Mouse (Mus musculus) kidney, postnatal 0 days (tissue): ENCODE results near the gene Mef2c. TPM values are rescaled to one million over a fixed set of nuclear protein-coding genes. Genes with fewer than 3 reads are reported as not detected.

Experiments used
- ATAC-seq: fragments of 200-750 bp; cut with Nextera tagmentation; replicated peaks from 2 replicates; pipeline ENCODE4 v1.8.0; 2017; ENCODE audit warnings: low read depth, moderate number of reproducible peaks, moderate TSS enrichment, moderate library complexity; ENCODE audit not compliant: low FRiP score
- DNase-seq: peaks from one replicate; pipeline ENCODE4 v3.0.0-alpha.2; 2016; ENCODE audit warnings: low spot score
- H3K27ac ChIP-seq: fragments of 300-500 bp; sonication (generic); 2 replicates; pipeline ENCODE4 v1.5.1; 2014; ENCODE audit warnings: mild to moderate bottlenecking
- H3K27me3 ChIP-seq: fragments of 300-500 bp; sonication (generic); 2 replicates; pipeline ENCODE4 v1.6.1; 2014; ENCODE audit warnings: low read length, mixed read lengths; ENCODE audit not compliant: insufficient read depth
- H3K36me3 ChIP-seq: fragments of 300-500 bp; sonication (generic); 2 replicates; pipeline ENCODE4 v1.6.1; 2014; ENCODE audit warnings: low read length, mixed read lengths; ENCODE audit not compliant: insufficient read depth
- H3K4me1 ChIP-seq: fragments of 300-500 bp; sonication (generic); replicated peaks from 2 replicates; pipeline ENCODE4 v1.6.1; 2014; ENCODE audit warnings: antibody characterized with exemption, low read length, mixed read lengths; ENCODE audit not compliant: insufficient read depth
- H3K4me2 ChIP-seq: fragments of 300-500 bp; sonication (generic); 2 replicates; pipeline ENCODE4 v1.6.1; 2014; ENCODE audit warnings: mild to moderate bottlenecking, low read length, moderate library complexity, mixed read lengths
- H3K4me3 ChIP-seq: fragments of 300-500 bp; sonication (generic); replicated peaks from 2 replicates; pipeline ENCODE4 v1.5.1; 2014; ENCODE audit warnings: low read depth, low read length
- H3K9ac ChIP-seq: fragments of 300-500 bp; sonication (generic); 2 replicates; pipeline ENCODE4 v1.6.1; 2014; ENCODE audit warnings: low read depth, low read length
- H3K9me3 ChIP-seq: fragments of 300-500 bp; sonication (generic); replicated peaks from 2 replicates; pipeline ENCODE4 v1.6.1; 2016; ENCODE audit warnings: low read length, inconsistent platforms, mixed read lengths
- CTCF ChIP-seq: IDR thresholded peaks from 2 replicates; pipeline ENCODE4 v1.5.1; 2016; ENCODE audit warnings: antibody characterized with exemption, low read depth, mild to moderate bottlenecking, moderate library complexity
- WGBS: fragments of 180-500 bp; shearing (Covaris S2); extraction: QIAGEN DNeasy Blood & Tissue Kit; methylation state at CpG from one replicate; pipeline ENCODE4 v1.1.7; 2014; 5-methylcytosine and 5-hydroxymethylcytosine counted together
- polyA plus RNA-seq: library from polyadenylated mRNA; unstranded; fragments of >200 nt; fragmentation: Nextera tagmentation; extraction: Ambion mirVana; gene quantifications from 2 replicates; pipeline ENCODE4 v1.2.1, GENCODE M21; 2015

Gene Mef2c
- polyA plus RNA-seq, 1 experiment from 2014 or later = 51.8 TPM

DNA sequence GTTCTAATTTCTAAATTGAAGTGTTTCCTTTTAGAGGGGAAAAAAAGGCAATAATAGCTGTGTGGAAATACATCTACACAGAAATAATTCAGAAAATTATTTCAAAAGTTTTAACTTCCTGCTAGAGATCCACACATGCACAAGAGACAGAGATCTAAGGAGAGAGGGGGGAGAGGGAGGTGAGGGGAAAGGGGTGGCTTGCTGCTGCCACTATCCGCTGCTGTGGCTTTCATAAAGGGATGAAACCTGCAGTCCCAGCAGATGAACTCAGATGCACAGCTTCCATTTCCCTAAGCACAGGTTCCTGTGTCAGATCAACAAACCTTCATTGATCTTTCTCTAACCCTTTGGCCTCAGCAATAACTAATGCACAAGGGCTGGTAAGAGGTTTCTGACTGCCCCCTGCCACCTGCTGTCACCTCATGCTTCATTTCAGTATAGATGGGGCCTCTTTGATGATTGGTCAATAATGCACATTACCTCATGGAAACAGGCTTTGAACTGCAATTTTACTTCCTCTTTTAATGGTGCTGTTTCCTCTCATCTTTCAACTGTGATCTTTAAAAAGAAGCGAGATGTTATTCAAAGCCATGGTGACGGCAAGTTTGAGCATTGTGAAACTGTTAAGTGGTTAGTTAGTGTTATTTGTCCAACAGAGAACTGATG, 105.2 kb downstream of the Mef2c start:
- DNase-seq (no peak), ATAC-seq (no peak)
- Histone ChIP-seq H3K4me3 (no peak overlapping the region), H3K27ac (no peak overlapping the region), H3K9me3 (no peaks in the 10 kb centered on the region), H3K9ac (no peak overlapping the region), H3K4me2 (no peak overlapping the region), H3K4me1 (no peaks in the 10 kb centered on the region), H3K36me3 (no peaks in the 10 kb centered on the region), H3K27me3 (no peaks in the 10 kb centered on the region)
- WGBS = 64% methylated on average over 3 of the region's 3 CpGs
- TF ChIP-seq CTCF = no peak

- no peak overlapping the region for H3K9ac ChIP-seq
- no peak overlapping the region for H3K4me3 ChIP-seq
- no peaks in the 10 kb centered on the region for H3K27me3 ChIP-seq
- no peak overlapping the region for H3K27ac ChIP-seq
- no peak for TF ChIP-seq CTCF
- H3K36me3 ChIP-seq = no peaks in the 10 kb centered on the region
- no peaks in the 10 kb centered on the region for H3K9me3 ChIP-seq
- no peak overlapping the region for H3K4me2 ChIP-seq
- 64% methylated on average over 3 of the region's 3 CpGs for WGBS
- no peak for DNase-seq
- H3K4me1 ChIP-seq = no peaks in the 10 kb centered on the region
- no peak for ATAC-seq
Observed at GRCm38 (mm10) chr13:83609517-83609878, 105.7 kb downstream of the Mef2c start.

DNA sequence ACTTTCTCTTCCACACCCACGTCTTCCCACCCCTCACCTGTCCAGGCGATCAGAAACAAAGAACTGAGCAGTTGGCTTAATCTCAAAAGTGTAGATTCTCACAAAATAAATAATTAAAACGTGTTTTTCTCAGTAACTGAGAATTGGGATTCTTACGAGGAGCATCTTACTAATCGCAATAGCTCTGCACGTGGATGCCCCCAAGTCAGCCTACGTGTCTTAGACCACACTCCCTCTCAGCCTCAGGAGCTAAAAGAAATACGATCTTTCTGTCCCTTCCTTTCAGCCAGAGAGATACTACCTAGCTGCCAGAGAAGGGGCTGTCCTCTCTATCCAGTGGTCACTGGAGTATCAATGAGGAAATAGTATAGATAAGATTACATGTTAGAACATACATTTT, 106.3 kb downstream of the Mef2c start:
- ATAC-seq (no peak), DNase-seq (no peak)
- Histone ChIP-seq H3K4me3 (no peak overlapping the region), H3K9me3 (no peaks in the 10 kb centered on the region), H3K36me3 (no peaks in the 10 kb centered on the region), H3K9ac (no peak overlapping the region), H3K4me1 (no peaks in the 10 kb centered on the region), H3K27me3 (no peaks in the 10 kb centered on the region), H3K27ac (no peak overlapping the region), H3K4me2 (no peak overlapping the region)
- TF ChIP-seq CTCF = no peak
- 72% methylated on average over 8 of the region's 8 CpGs for whole genome bisulfite sequencing

- peak; percentile 52 for DNase-seq
- 62% methylated on average over 1 of the region's 1 CpGs for WGBS
- Histone ChIP-seq H3K9ac (no peak overlapping the region), H3K9me3 (no peaks in the 10 kb centered on the region), H3K36me3 (no peaks in the 10 kb centered on the region), H3K4me2 (no peak overlapping the region), H3K27me3 (no peaks in the 10 kb centered on the region), H3K4me1 (no peaks in the 10 kb centered on the region), H3K4me3 (no peak overlapping the region), H3K27ac (no peak overlapping the region)
- no peak for TF ChIP-seq CTCF
- ATAC-seq = no peak
Observed at GRCm38 (mm10) chr13:83612195-83612594, 108.4 kb downstream of the Mef2c start.

GRCm38 (mm10) chr13:83615875-83616274, 112.0 kb downstream of the Mef2c start:
- ATAC-seq = no peak
- Histone ChIP-seq H3K4me3 (no peak overlapping the region), H3K9ac (no peak overlapping the region), H3K27me3 (no peaks in the 10 kb centered on the region), H3K36me3 (no peaks in the 10 kb centered on the region), H3K4me2 (no peak overlapping the region), H3K9me3 (no peaks in the 10 kb centered on the region), H3K27ac (no peak overlapping the region), H3K4me1 (no peaks in the 10 kb centered on the region)
- no peak for TF ChIP-seq CTCF
- WGBS = 77% methylated on average over 3 of the region's 3 CpGs
- DNase-seq = no peak

GRCm38 (mm10) chr13:83624651-83625050, 120.8 kb downstream of the Mef2c start:
- no peaks in the 10 kb centered on the region for H3K36me3 ChIP-seq
- DNase-seq (no peak), ATAC-seq (no peak)
- no peak overlapping the region for H3K4me3 ChIP-seq
- no peak overlapping the region for H3K4me2 ChIP-seq
- no peaks in the 10 kb centered on the region for H3K4me1 ChIP-seq
- H3K9me3 ChIP-seq = no peaks in the 10 kb centered on the region
- H3K9ac ChIP-seq = no peak overlapping the region
- H3K27ac ChIP-seq = no peak overlapping the region
- WGBS = 94% methylated on average over 4 of the region's 4 CpGs
- no peak for TF ChIP-seq CTCF
- no peaks in the 10 kb centered on the region for H3K27me3 ChIP-seq

DNA sequence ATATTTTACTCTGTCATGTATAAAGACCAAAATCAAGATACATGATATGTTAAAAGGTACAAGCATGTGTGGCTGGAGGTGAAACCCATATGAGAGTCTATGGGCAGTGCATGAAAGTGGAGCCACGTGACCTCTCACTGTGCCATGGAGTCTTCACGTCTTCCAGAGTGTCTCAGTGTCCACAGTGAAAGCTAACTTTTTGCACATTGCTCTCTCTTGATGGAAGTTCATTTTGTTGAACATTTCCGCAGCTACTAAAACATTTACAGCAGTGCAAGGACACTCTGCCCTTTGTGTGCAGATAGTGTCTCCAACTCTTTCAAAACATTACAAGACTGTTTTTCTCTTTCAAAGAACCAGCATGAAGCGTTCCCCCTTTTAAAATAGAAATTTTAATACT, 123.6 kb downstream of the Mef2c start:
- no peaks in the 10 kb centered on the region for H3K27me3 ChIP-seq
- no peaks in the 10 kb centered on the region for H3K36me3 ChIP-seq
- H3K4me3 ChIP-seq = no peak overlapping the region
- DNase-seq (no peak), ATAC-seq (no peak)
- H3K9ac ChIP-seq = no peak overlapping the region
- no peak overlapping the region for H3K4me2 ChIP-seq
- 91% methylated on average over 4 of the region's 4 CpGs for WGBS
- no peaks in the 10 kb centered on the region for H3K9me3 ChIP-seq
- no peak overlapping the region for H3K27ac ChIP-seq
- no peaks in the 10 kb centered on the region for H3K4me1 ChIP-seq
- no peak for TF ChIP-seq CTCF
